Mouse (Mus musculus): Measurements from ENCODE around the gene Pik3cb. TPM values are rescaled to one million over a fixed set of nuclear protein-coding genes. Genes with fewer than 3 reads are reported as not detected.

Pik3cb gene
- polyA plus RNA-seq, 1 experiment, result 3.0 TPM

GRCm38 (mm10) chr9:99104449-99104848 is 36.0 kb downstream of the Pik3cb start:
- Histone ChIP-seq H3K4me3 (ENCODE audit: control insufficient read depth, low read depth, low read length) (no peak overlapping the region), H3K4me1 (ENCODE audit: control insufficient read depth, insufficient read depth, low read length) (no peaks in the 10 kb centered on the region), H3K27me3 (ENCODE audit: control insufficient read depth, insufficient read depth, low read length) (no peaks in the 10 kb centered on the region), H3K36me3 (ENCODE audit: control insufficient read depth, insufficient read depth, low read length) (no peaks in the 10 kb centered on the region; the same call in none of the 2 replicates), H3K27ac (ENCODE audit: control insufficient read depth, insufficient read depth, low read depth, low read length) (no peak overlapping the region)
- TF ChIP-seq CTCF (IDR thresholded peaks at IDR 0.05; ENCODE audit: control insufficient read depth, insufficient read depth, insufficient replicate concordance, low read depth, low read length) (peak; percentile 7; the same call in 1 of the 2 replicates), POLR2A (IDR thresholded peaks at IDR 0.05; ENCODE audit: control insufficient read depth, low read depth, low read length) (no peak)

DNA sequence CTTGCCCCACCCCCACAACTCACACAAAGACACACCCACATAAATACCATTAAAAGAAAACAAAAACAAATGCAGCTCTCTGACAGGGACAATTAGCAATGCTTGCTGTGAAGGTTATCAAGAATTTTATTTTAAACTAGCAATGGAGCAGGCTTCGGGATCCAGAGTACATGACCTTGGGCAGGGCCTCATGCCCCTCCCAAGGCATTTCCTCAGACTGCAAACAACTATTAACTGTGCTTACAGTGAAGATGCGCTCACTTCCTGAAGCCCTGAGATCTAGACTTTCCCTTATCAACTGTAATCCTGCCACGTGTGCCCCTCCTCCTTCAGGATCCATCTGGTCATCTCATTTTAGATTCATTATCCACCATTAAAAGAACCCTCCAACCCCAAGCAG is 36.6 kb downstream of the Pik3cb start:
- Histone ChIP-seq H3K36me3 (ENCODE audit: control insufficient read depth, insufficient read depth, low read length) (no peaks in the 10 kb centered on the region; the same call in none of the 2 replicates), H3K4me3 (ENCODE audit: control insufficient read depth, low read depth, low read length) (no peak overlapping the region), H3K27ac (ENCODE audit: control insufficient read depth, insufficient read depth, low read depth, low read length) (no peak overlapping the region), H3K4me1 (ENCODE audit: control insufficient read depth, insufficient read depth, low read length) (no peaks in the 10 kb centered on the region), H3K27me3 (ENCODE audit: control insufficient read depth, insufficient read depth, low read length) (no peaks in the 10 kb centered on the region)
- TF ChIP-seq POLR2A (IDR thresholded peaks at IDR 0.05; ENCODE audit: control insufficient read depth, low read depth, low read length), result no peak
- no peak for TF ChIP-seq CTCF (IDR thresholded peaks at IDR 0.05; ENCODE audit: control insufficient read depth, insufficient read depth, insufficient replicate concordance, low read depth, low read length)

- Histone ChIP-seq H3K27me3 (ENCODE audit: control insufficient read depth, insufficient read depth, low read length) (no peaks in the 10 kb centered on the region), H3K4me1 (ENCODE audit: control insufficient read depth, insufficient read depth, low read length) (no peaks in the 10 kb centered on the region), H3K27ac (ENCODE audit: control insufficient read depth, insufficient read depth, low read depth, low read length) (no peak overlapping the region), H3K4me3 (ENCODE audit: control insufficient read depth, low read depth, low read length) (no peak overlapping the region), H3K36me3 (ENCODE audit: control insufficient read depth, insufficient read depth, low read length) (no peaks in the 10 kb centered on the region; the same call in 1 of the 2 replicates)
- TF ChIP-seq CTCF (IDR thresholded peaks at IDR 0.05; ENCODE audit: control insufficient read depth, insufficient read depth, insufficient replicate concordance, low read depth, low read length) (no peak), POLR2A (IDR thresholded peaks at IDR 0.05; ENCODE audit: control insufficient read depth, low read depth, low read length) (no peak)
These were observed 41.8 kb downstream of the Pik3cb start for GRCm38 (mm10) chr9:99098482-99099129.

DNA sequence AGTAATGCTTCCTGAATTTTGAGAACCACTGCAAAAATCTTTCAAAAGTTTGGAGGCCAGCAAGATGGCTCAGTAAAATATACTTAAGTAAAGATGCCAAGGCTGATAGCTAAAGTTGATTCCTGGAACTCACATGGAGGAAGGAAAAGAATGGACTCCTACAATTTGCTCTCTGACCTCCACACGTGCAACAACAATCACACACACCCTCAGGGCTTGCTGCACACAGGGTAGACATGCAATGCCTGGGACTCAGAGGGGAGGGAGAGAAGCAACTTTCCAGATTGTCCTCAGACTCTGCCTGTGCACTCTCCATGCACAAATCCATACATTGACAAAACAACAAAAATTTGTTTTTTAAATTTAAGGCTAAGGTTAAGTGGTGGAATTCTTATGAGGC is 42.8 kb downstream of the Pik3cb start:
- Histone ChIP-seq H3K27ac (ENCODE audit: control insufficient read depth, insufficient read depth, low read depth, low read length) (no peak overlapping the region), H3K4me3 (ENCODE audit: control insufficient read depth, low read depth, low read length) (no peak overlapping the region), H3K4me1 (ENCODE audit: control insufficient read depth, insufficient read depth, low read length) (no peaks in the 10 kb centered on the region), H3K27me3 (ENCODE audit: control insufficient read depth, insufficient read depth, low read length) (no peaks in the 10 kb centered on the region), H3K36me3 (ENCODE audit: control insufficient read depth, insufficient read depth, low read length) (no peaks in the 10 kb centered on the region; the same call in 1 of the 2 replicates)
- TF ChIP-seq CTCF (IDR thresholded peaks at IDR 0.05; ENCODE audit: control insufficient read depth, insufficient read depth, insufficient replicate concordance, low read depth, low read length), result no peak
- no peak for TF ChIP-seq POLR2A (IDR thresholded peaks at IDR 0.05; ENCODE audit: control insufficient read depth, low read depth, low read length)

DNA sequence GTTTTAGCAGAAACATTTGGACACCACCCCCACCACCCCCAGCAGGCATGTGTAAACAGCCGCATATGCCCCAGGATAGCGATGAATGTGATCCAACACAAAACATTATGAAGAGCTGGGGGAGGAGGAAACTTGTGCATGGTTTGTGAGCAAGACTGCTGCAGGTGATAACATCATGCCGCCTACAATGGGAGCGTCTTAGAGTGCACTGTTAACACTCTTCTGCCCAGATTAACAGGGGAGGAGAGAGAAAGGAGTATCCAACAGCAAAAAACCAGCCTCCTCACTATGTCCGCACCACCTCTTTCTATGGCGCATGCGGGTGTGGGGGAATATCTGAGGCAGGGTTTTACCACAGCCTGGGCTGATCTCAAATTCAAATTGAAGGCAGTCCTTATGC is 45.2 kb downstream of the Pik3cb start:
- TF ChIP-seq CTCF (IDR thresholded peaks at IDR 0.05; ENCODE audit: control insufficient read depth, insufficient read depth, insufficient replicate concordance, low read depth, low read length), result no peak
- no peak for TF ChIP-seq POLR2A (IDR thresholded peaks at IDR 0.05; ENCODE audit: control insufficient read depth, low read depth, low read length)
- Histone ChIP-seq H3K27me3 (ENCODE audit: control insufficient read depth, insufficient read depth, low read length) (no peaks in the 10 kb centered on the region), H3K4me3 (ENCODE audit: control insufficient read depth, low read depth, low read length) (no peak overlapping the region), H3K36me3 (ENCODE audit: control insufficient read depth, insufficient read depth, low read length) (no peaks in the 10 kb centered on the region; the same call in none of the 2 replicates), H3K4me1 (ENCODE audit: control insufficient read depth, insufficient read depth, low read length) (no peaks in the 10 kb centered on the region; the same call in 1 of the 2 replicates), H3K27ac (ENCODE audit: control insufficient read depth, insufficient read depth, low read depth, low read length) (no peak overlapping the region)

DNA sequence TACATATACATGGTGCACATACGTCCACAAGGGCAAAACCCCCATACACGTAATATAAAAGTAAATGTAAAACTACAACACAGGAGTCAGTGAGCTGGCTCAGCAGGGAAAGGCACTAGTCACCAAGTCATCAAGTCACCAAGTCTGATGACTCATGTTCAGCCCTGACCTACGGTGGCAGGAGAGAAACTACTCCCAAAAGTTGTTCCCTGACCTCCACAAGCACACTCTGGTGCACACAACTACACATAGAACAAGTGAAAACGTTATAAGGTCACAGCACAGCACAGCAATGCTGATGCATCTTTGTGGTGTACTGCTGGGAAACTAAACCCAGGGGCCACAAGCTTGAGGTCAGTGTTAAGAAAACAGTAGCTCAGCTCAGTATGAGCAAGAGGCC is 49.9 kb downstream of the Pik3cb start:
- H3K27me3 ChIP-seq (ENCODE audit: control insufficient read depth, insufficient read depth, low read length), result no peaks in the 10 kb centered on the region
- H3K36me3 ChIP-seq (ENCODE audit: control insufficient read depth, insufficient read depth, low read length), result no peaks in the 10 kb centered on the region; the same call in none of the 2 replicates
- H3K27ac ChIP-seq (ENCODE audit: control insufficient read depth, insufficient read depth, low read depth, low read length), result no peak overlapping the region
- no peak overlapping the region for H3K4me3 ChIP-seq (ENCODE audit: control insufficient read depth, low read depth, low read length)
- TF ChIP-seq POLR2A (IDR thresholded peaks at IDR 0.05; ENCODE audit: control insufficient read depth, low read depth, low read length) (no peak), CTCF (IDR thresholded peaks at IDR 0.05; ENCODE audit: control insufficient read depth, insufficient read depth, insufficient replicate concordance, low read depth, low read length) (no peak)
- no peaks in the 10 kb centered on the region; the same call in 1 of the 2 replicates for H3K4me1 ChIP-seq (ENCODE audit: control insufficient read depth, insufficient read depth, low read length)

DNA sequence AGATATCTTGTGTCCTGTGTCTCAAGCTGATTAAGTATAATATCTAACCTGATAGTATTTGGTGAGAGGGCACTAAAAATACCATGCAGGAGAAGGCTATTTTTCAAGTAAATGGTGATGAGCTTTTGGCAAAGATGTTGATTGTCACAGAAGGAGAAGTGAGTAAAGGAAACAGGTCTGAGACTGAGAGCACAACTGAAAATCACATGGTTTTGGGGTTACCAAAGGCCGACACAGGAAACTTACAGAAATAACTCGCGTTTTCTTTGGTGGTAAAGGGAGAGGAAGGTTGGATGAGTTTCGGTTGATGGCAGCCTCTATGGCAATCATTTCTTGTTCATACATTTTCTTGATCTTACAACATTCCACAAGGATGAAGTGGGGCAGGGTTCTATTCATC is 50.5 kb downstream of the Pik3cb start:
- TF ChIP-seq CTCF (IDR thresholded peaks at IDR 0.05; ENCODE audit: control insufficient read depth, insufficient read depth, insufficient replicate concordance, low read depth, low read length), result no peak
- no peak for TF ChIP-seq POLR2A (IDR thresholded peaks at IDR 0.05; ENCODE audit: control insufficient read depth, low read depth, low read length)
- Histone ChIP-seq H3K4me3 (ENCODE audit: control insufficient read depth, low read depth, low read length) (no peak overlapping the region), H3K27me3 (ENCODE audit: control insufficient read depth, insufficient read depth, low read length) (no peaks in the 10 kb centered on the region), H3K36me3 (ENCODE audit: control insufficient read depth, insufficient read depth, low read length) (no peaks in the 10 kb centered on the region; the same call in none of the 2 replicates), H3K4me1 (ENCODE audit: control insufficient read depth, insufficient read depth, low read length) (no peaks in the 10 kb centered on the region; the same call in 1 of the 2 replicates), H3K27ac (ENCODE audit: control insufficient read depth, insufficient read depth, low read depth, low read length) (no peak overlapping the region)

Measured in testis, adult 2 months (tissue).